Mouse (Mus musculus) CD8-positive naive resting alpha-beta T cell, adult 57 days (primary cell): ENCODE measurements around the gene Gpm6a. TPM values are rescaled to one million over a fixed set of nuclear protein-coding genes. Genes with fewer than 3 reads are reported as not detected.

Experiments
- total RNA-seq: library from RNA; stranded (reverse); gene quantifications from one replicate; pipeline ENCODE4 v1.2.4, GENCODE M21; 2023

Gene Gpm6a
- not detected for total RNA-seq

DNA sequence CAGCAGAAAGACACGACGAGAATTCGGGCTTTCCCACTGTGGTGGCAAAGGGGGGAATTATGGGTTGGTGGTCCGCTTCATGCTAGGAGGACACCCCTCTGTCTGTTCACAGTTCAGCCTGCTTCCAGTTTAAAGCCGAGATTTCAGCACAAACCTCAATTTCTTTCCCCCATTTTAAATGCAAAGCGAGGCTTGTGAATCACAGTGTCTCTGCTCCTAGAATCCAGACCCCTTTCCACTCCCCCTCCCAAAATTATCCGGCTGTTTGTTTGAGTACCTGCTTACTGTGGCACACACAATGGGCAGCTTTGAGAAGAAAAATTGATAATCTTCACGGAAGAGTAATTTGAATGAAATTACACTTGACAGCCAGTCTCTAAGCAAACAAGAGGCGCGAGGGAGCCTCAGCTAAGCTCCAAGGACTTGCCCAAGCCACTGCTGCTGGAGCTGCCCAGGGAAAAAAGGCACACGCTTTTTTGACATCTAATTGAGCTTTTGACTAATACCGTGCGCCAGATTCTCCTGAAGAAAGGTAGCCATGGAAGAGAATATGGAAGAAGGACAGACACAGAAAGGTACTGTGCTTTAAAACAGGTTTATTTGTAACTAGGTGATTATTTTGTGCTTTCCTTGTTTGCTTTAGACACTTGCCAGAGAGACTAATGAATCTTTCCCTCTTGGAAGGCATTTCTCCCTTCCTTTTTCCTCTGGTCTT lies at the start of gene Gpm6a:
TSS of gene Gpm6a (plus strand) at position 103 of the 715 bp plus-strand sequence.

Other genes starting within 250 kb of the Gpm6a start
- gene Wdr17, start 67.7 kb upstream of the Gpm6a start, total RNA-seq, result not detected